Mouse (Mus musculus) lung, postnatal 10 days (tissue): ENCODE results near the gene Atp8a1.

Source experiments
- DNase-seq: peaks from one replicate; pipeline ENCODE4 v3.0.0; 2021

Atp8a1 gene

DNA sequence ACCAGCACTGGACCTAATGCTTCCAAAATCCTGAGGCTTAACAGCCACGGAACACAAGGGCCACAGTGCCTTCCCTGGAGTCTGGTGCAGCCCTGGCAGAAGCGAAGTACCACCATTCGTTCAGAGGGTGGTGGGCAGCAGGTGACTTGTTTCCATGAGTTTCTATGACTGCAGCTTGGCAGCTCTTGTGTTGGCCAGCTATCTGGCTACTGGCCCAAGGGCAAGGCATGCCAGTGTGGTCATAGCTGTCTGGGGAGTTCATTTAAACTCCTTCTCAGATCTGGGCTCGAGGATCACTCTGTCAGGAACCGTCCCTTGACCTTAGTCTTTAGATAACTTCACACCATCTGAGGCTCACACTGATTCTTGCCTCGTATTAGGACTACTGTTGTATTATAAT, 89.1 kb downstream of the Atp8a1 start:
- DNase-seq, result no peak

DNA sequence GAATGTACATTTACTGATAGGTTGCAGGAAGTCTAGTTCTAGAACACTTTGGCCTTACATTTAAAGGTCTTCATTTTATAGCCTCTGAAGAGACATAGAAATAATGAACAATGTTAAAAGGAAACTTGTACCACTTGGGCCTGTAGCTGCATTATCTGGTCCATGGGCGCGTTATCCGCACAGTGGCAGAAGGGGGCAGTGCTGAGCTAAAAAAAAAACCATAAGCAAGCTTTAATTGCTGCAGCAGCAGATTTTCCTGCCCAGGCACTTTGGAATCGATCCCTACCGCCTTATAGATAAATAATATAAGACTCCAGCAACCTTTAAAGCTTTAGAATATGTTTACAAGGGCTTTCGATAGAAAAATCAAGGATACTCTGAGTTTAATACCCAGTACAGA, 91.1 kb downstream of the Atp8a1 start:
- DNase-seq, result peak; percentile 51

DNA sequence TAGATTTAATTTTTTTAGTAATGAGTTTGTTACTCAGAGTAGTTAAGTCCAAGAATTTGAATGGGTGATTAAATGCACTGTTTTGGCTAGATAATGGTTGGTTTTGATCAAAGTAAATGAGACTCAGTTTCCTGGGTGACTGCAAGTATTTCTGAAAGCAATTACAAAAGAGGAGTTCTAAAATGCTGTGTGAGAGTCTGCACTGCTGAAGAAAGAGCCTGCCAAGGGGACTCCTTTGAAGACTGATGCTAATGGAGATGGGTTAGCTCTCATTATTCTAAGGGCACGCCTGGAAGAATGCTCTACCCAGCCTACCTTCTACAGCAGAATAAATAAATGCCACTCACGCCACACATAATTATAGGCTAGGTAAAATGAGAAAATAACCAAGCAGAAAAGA, 94.2 kb downstream of the Atp8a1 start:
- no peak for DNase-seq

DNA sequence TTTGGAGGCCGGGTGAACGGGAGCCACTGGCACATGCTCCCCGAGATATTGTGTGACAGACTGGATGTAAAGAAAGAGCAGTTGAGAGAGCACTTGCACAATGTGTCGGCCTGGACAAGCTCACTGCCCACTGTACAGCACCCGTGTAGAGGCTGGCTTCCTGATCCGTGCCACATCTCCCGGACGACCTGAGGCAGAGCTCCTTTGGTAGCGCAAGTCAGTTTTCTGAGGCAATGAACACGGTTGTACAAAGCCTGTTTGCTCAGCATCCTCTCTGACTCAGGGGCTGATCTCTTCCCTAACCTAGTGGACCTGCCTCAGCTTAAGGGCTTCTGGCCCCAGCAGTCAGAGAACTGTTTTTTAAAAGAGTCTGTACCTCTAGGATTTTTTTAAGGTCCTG, 94.6 kb downstream of the Atp8a1 start:
- DNase-seq, result no peak

DNA sequence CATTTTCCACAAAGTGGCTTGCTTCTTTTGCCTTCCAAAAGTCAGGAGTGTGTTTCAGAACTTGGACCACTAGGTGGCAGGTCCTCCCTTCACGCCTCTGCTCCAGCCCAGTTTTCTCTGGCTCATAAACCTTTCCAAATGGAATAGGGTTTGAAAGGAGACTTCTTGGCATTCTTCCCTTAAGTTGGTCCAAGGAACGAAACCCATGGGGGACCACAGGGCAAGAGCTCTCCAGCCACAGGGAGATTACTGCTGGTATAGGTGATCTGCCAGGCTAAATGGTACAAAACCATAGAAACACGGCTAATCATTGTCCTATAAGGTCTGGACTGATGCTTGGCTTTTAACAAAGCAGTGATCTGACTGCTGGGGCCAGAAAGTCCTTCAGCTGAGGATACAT, 95.2 kb downstream of the Atp8a1 start:
- DNase-seq, result peak; percentile 47

DNA sequence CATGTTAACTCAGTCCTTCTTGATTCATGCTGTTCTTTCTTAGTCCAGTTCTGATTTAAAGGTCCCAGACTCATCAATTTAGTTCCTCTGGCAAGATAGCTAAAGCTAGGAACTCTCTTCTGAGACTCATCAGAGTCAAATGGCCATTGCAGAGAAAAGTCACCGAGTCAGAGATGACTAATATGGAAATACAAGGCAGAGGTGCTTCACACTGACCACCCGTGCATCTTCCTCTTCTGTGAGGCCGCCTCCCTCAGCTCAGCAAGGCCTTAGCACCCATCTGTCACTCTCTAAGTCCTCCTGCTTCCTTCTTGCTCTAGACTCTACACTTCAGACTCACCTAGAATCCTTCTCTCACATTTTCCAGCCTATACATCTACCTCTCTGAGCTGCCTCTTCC, 108.0 kb downstream of the Atp8a1 start:
- DNase-seq, result no peak

DNA sequence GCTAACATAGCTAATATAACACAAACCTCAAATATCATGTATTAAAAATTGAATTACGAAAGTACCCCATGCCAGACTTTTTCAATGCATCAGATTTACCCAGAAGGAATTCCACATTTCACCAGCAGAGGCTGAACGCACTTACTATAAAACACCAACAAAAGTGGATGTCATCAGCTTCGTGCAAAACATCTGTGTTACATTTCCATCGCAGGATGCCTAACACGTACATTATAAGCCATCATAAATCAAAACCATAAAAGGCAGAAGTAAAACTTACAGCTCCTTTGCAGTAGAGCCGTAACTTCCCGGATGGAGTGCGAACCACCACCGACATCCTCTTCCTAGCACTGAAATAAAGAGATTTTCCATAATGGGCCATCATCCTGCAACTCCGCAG, 109.1 kb downstream of the Atp8a1 start:
- no peak for DNase-seq

DNA sequence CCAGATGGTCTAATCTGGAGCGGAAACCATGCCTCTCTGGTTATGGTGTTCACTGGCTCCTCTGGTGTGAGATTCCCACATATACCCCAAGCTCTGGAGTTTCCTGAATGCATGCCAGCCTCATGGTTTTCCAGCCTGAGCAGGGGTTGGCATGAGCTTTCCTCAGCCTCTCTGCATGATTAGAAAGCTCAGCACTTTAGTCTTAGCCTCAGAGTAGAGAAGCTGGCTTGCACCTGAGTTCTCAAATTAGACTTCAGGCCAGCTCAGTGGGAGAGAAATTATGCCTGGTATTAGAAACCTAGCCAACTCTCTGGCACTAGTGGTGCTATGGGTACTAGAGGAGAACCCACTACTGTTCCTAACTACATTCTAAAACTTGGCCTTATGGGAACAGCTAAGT, 111.5 kb downstream of the Atp8a1 start:
- DNase-seq, result no peak

DNA sequence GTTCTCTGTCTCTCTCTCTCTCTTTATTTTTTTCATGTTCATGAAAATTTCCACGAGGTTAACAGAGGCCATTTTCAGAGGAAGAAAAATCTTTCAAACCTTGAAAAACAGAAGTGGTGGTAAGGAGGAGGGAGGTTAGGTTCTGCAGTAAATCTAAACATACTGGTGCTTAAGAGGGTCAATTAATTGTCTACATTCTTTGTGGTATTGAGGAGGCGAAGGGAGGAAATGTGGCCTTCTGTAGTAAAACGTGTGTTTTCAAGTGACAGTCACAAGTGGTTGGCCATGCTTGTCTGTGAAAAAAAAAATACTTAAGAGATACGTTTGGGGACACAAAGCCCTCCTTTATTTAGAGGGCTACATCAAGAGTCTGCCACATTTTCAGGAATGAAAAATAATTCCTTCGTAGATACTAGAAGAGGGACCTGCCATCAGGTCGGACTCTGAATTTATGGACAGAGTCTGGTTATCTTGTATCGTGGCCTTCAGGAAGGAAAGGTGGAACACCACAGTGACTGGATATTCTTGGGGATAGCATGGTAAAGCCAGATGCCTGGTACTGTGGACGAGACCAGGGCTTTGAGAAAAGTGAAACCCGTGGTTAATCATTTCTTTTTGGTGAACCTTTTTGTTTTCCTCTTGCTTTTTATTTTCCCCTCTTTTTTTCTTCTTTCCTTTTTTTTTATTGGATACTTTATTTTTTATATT, 113.5 kb downstream of the Atp8a1 start:
- no peak for DNase-seq

DNA sequence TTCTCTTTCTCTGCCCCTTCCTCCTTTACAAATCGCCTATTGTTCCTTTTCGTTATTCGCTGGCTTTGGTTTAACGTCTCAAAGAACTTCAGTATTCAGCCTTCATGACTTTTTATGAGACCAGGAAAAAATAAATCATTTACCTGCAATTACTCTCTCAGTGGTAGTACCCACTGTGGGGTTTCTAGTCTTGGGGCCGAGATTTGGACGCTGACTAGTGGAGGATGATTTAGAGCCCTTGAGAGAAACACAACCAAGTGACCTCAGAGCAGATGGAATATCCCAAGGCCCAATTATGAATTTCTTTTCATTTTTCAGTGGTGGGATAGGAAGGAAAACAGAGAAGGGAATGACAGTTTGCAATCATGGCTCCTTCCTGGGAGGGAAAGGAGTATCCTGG, 114.1 kb downstream of the Atp8a1 start:
- DNase-seq, result no peak

DNA sequence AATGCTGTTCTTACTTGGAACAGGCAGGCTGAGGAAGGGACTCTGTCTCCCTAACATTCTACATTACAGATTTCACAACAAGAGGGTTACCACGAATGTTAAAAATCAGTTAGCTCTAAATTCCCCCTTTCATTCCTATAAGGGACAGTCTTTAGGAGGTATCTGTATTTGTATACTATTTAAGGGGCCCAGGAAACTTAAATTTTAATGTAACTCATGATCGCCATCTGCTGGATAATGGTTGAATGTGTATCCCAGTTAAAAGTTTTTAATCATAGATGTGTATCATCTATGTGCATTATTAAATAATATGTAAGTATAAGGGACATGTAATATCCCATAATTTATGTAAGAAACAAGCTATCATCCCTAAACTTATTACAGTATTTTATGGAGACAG, 119.5 kb downstream of the Atp8a1 start:
- peak; percentile 10 for DNase-seq

DNA sequence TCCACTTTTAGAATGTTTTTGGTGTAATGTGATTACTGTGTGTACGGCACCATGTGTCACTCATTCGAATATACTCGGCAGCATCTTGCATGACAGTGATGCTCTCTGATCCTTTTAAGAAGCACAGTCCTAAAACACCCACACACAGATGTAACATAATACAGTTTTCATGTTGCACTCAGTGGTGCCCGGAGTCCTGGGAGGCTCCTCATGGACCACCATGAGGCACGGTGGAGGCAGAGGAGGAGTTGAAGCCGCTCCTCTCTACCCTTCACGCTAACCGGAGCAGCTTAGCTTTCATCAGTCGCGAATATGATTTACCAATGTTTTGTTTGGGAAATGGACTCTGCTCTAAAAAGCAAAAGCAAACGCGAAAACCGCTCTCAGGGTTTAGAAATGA, 120.4 kb downstream of the Atp8a1 start:
- DNase-seq, result no peak

DNA sequence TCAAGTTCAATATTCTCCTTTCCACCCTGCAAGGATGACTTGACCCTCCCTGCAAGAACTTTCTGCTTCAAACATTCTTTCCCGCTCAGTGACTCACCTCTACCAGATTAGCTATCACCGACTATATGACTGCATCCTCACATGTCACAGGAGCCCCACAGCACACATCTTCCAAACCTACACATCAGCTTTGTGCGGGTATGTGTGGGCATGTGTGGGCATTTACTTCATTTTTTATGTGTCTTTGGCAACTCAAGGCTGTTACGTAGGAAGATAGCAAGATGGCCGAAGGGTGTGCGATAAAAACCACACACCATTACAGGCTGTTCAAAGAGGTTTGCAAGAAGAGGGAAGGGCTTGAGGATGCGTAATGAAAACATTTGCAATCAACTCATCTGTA, 145.6 kb downstream of the Atp8a1 start:
- no peak for DNase-seq

DNA sequence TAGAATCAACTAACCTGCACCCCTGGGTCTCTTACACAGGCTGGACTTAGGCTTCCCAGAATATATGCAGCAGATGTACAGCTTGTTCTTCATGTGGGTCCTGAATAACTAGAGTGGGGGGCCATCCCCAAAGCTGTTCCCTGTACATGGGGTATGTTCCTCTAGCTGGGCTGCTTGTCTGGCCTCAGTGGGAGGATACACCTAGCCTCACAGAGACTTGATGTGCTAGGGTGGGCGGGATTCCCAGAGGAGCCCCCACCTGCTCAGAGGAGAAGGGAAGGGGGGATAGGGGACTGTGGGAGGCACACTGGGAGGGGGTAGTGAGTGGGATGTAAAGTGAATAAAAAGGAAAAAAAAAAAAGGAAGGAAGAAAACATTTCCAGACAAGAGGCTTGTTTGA, 147.8 kb downstream of the Atp8a1 start:
- DNase-seq, result no peak

DNA sequence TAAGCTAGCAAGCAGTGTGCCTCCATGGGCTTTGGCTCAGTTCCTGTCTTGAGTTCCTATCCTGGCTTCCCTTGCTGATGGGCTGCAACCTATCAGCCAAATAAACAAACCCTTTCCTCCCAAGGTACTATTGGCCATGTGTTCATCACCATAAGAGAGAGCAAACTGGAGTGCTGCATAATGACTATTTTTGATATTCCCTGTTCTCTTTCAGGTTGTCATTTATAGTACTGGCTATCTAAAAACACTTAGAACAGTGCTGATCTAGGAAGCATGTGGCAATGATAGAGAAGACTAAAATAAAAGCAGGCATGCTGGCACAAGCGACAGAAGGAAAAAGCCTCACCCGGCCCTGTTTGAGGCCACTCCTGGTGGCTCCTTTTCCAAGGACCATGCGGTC, 149.1 kb downstream of the Atp8a1 start:
- DNase-seq, result no peak

DNA sequence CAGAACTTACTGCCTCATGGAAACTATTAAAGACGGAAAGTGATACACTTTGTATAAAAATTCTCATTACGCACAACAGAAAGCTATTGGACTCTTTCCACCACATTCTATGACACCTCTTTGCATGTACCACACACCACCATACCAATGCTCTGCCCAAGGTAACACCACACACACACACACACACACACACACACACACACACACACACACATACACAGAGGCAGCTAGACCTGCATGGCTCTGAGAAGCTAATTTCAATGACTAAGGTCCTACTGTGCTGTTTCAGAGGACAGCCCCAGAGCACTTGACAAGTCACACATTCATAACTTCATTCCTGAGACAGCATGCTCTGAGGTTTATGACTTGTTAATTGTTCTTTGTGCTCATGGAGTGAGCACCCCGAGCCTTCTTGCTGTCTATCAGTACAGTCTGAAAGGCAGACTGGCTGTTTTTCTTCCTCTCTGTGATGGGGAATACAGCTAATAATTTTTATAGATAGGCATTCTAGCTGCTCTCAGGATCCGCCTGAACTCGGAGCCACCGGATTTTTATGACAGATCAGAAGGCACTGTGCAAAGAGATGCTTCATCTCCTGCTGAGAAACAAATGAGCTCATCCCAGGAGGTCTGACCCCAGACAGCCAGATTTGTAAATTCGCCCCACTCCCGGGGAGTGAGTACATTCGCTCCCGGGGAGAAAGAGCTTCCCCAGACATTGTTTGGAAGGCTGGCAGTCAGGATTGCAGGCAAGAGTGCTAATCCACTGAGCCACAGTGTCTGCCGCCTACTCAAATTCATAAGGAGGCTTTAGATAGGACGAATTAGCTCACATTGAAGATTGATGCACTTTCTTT, 150.3 kb downstream of the Atp8a1 start:
- peak; percentile 5 for DNase-seq

DNA sequence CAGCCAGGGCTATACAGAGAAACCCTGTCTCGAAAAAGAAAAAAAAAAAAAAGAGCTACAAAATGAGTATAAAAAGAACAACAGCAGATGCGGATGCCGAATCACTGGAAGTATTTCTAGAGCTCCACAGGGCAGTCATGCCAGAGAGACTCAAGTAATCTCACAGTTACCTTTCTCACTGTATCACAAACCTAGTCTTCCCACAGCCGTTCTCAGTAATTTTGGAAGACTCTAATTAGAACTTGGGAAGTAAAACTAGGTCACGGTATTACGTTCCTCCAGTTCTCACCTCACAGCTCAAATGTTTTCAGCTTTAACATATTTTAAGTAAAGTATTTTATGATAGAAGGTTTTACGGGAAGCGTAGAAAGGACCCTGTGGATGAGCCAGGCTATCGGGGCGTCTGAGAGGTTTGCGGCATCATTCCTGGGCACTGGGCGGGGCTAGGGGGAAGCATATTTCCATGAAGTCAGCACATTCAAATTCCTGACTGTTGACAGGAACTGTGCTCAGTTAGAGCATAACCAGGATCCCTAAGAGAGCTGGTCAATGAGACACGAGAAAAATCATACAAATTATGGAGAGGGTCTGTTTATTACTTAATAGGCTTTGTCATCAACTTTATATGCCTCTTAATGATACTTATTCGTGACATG, 152.1 kb downstream of the Atp8a1 start:
- no peak for DNase-seq

DNA sequence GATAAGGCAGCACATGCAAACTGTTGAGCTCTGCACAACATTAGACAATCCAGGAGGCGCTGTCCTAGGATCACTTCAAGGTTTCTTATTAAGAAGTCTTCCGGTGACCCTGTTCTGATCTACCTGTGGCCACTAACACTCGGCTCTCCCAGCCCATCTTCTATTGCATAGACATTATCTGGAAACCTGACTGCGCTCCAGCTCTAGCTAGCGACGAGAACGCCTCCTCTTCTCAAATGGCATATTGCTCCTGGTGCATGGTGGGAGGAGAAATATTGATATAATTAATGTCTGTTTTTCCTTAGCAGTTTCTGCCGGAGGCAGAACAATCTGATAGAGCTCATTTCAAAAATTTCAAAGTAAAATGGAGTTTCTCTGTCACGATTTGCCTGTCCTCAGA, 156.9 kb downstream of the Atp8a1 start:
- no peak for DNase-seq

DNA sequence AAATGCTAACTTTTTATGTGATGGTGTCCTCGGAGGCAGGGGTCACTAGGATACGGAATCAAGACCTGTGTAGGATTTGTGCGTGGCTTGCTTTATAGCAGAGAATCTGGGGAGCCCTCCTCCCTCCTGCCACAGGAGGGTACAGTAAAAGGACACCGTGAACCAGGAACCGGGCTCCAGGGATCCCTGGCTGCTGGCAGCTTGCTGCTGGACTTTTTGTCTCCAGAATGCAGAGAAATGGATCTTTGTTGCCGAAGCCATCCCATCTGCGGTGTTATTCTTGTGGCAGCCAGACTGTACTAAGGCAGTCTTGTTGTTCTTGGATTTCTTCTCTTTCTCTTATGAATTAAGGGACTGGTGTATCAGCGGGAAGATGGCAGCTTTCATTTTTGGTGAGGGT, 159.2 kb downstream of the Atp8a1 start:
- no peak for DNase-seq

DNA sequence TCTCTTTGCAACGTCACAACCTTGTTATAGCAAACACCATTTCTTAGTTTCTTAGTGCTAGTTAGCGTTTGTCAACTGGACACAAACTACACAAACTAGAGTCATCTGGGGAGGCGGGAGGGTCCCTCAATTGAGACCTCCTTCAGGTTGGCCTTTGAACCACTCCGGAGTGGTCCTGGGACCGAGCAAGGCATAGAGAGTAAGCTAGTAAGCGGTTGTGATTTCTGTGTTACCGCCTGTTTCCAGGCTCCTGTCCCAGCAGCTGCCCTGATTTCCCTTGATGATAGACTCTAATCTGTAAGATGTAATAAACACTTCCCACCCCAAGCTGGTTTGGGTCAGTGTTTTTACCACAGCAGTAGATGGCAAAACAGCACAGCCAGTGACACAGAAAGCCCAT, 161.3 kb downstream of the Atp8a1 start:
- no peak for DNase-seq

DNA sequence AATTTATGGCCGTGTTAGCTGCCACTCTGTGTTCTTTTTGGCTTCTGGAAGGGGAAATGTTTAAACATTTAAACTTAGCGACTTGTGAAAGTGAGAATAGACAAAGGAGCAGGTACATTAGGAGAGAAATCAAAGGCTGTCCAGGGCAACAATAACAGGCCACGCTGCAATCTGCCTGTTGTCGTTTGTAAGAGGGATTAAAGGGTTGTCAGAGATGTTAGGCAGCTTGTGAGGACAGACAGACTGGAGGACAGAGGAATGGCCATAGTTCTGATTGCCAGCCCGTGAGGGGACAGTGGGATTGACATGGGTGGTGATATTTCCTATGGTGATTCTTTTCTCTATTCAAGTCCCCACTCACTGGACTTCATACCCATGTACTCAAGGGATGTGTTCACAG, 161.8 kb downstream of the Atp8a1 start:
- no peak for DNase-seq

DNA sequence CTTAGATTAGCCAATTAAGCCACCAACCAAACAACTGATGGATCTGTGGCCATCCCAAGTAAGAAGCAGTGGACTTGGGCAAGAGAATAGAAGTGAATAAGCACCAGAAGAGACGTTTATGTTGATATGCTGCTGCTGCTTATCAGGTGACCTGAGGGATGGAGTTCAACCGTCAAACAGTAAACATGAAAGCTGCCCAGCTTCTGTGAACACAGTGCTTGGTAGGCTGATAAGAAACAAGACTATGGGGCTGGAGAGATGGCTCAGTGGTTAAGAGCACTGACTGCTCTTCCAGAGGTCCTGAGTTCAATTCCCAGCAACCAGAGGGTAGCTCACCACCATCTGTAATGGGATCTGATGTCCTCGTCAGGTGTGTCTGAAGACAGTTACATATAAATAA, 168.4 kb downstream of the Atp8a1 start:
- no peak for DNase-seq

DNA sequence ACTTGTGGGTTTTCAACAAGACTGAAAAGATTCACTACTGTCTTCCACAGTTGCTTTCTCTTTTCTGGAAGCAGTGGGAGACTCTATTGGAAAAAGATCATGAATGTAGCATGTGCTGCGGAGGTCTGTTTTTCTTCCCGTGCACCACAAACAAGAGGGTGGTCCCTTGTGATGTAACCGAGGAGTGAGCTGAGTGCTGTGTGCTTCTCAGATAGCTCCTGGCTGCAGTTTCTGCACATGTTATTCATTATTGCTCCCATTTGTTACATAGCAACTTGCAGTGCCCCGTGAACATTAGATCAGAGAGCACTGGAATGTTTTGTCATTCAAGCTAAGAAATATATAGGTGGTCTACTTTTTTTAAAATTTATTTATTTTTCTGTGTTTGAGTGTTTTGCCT, 174.2 kb downstream of the Atp8a1 start:
- no peak for DNase-seq

DNA sequence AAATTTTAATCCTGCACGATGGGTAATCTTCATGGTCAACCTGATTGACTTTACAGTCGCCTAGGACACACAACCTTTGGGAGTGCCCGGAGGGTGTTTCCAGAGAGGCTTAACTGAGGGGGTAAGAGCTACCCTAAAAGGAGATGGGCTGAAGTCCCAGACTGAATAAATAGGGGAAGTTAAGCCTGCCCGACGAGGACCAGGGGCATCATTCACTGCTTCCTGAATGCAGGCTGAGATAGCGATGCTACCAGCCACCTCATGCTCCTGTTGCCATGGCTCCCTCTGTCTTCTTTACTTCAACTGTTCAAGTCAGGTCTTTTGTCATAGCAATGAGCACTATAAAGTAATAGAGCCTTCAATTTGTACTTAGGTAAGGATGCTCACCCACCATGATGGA, 177.1 kb downstream of the Atp8a1 start:
- no peak for DNase-seq
